Mouse (Mus musculus) brain, embryonic 14.5 days (tissue): ENCODE measurements around the gene Lgals4.

Source experiments
- CTCF ChIP-seq: fragments of 200-500 bp; IDR thresholded peaks from 2 replicates; pipeline ENCODE4 v1.5.1; 2012; ENCODE audit warnings: inconsistent platforms, mild to moderate bottlenecking, moderate library complexity, borderline replicate concordance; ENCODE audit not compliant: insufficient read depth, insufficient read length; ENCODE audit errors: extremely low read depth
- POLR2A ChIP-seq: fragments of 200-500 bp; IDR thresholded peaks from 2 replicates; pipeline ENCODE4 v1.6.1; 2012; ENCODE audit warnings: mild to moderate bottlenecking, inconsistent platforms, borderline replicate concordance; ENCODE audit not compliant: poor library complexity, insufficient read depth, insufficient read length, severe bottlenecking; ENCODE audit errors: extremely low read depth

GRCm38 (mm10) chr7:28814306-28815034, 19.2 kb upstream of the Lgals4 start:
- TF ChIP-seq POLR2A (no peak), CTCF (no peak)
